Mouse (Mus musculus) kidney, postnatal 4 days (tissue): ENCODE measurements around the gene Prr12.
A peak's percentile ranks its signal among the peaks of the same experiment; 100 is the strongest.

Source experiments
- DNase-seq, 2 experiments: peaks; one replicate each; pipeline ENCODE4 v3.0.0; 2021; ENCODE audit warnings: mixed read lengths in 2 of 2

Prr12 gene

GRCm38 (mm10) chr7:44997231-44997939, 55.3 kb downstream of the Prr12 start, which contains the start of gene Irf3:
Gene Irf3, plus strand, starts transcription at chr7:44997648.
- peak; percentile 96 to 98 for DNase-seq

- no peak for DNase-seq
Measured at GRCm38 (mm10) chr7:44996672-44997071, 56.0 kb downstream of the Prr12 start.

- peak in 1 of 2 experiments; percentile 42 for DNase-seq
Measured at GRCm38 (mm10) chr7:44986879-44987718, 65.6 kb downstream of the Prr12 start.

GRCm38 (mm10) chr7:44986192-44986878, 66.3 kb downstream of the Prr12 start, which contains the start of gene Prmt1:
Gene Prmt1, minus strand, starts transcription at chr7:44986568.
- DNase-seq: peak; percentile 95 to 97

- peak; percentile 87 to 92 for DNase-seq
Measured at GRCm38 (mm10) chr7:44985595-44986191, 67.0 kb downstream of the Prr12 start.

GRCm38 (mm10) chr7:44984833-44985164, 67.9 kb downstream of the Prr12 start:
- DNase-seq: no peak

GRCm38 (mm10) chr7:44983944-44984832, 68.5 kb downstream of the Prr12 start:
- no peak for DNase-seq

GRCm38 (mm10) chr7:44983085-44983484, 69.6 kb downstream of the Prr12 start:
- DNase-seq: peak; percentile 94

GRCm38 (mm10) chr7:44981539-44981938, 71.1 kb downstream of the Prr12 start:
- DNase-seq: no peak

GRCm38 (mm10) chr7:44978300-44978699, 74.4 kb downstream of the Prr12 start:
- DNase-seq: no peak
